Mouse (Mus musculus) stomach, embryonic 15.5 days (tissue): ENCODE results near the gene Ndufa1. TPM values are rescaled to one million over a fixed set of nuclear protein-coding genes. Genes with fewer than 3 reads are reported as not detected.
"Not testable (repeated sequence)": the region's sequence is repeated elsewhere in the genome, so short reads cannot be mapped to it uniquely, and the experiment has no call there.

Experiments
- ATAC-seq: fragments of 200-750 bp; cut with Nextera tagmentation; 2 replicates; pipeline ENCODE4 v1.8.0; 2017; ENCODE audit warnings: low read depth, moderate number of reproducible peaks, moderate TSS enrichment; ENCODE audit not compliant: insufficient read depth, low FRiP score
- H3K27ac ChIP-seq: fragments of 300-500 bp; sonication (generic); 2 replicates; pipeline ENCODE4 v1.5.1; 2015; ENCODE audit warnings: mild to moderate bottlenecking, inconsistent platforms
- H3K27me3 ChIP-seq: fragments of 300-500 bp; sonication (generic); replicated peaks from 2 replicates; pipeline ENCODE4 v1.6.1; 2015; ENCODE audit warnings: inconsistent platforms
- H3K36me3 ChIP-seq: fragments of 300-500 bp; sonication (generic); 2 replicates; pipeline ENCODE4 v1.6.1; 2015; ENCODE audit warnings: inconsistent platforms
- H3K4me1 ChIP-seq: fragments of 300-500 bp; sonication (generic); 2 replicates; pipeline ENCODE4 v1.6.1; 2015; ENCODE audit warnings: inconsistent platforms
- H3K4me2 ChIP-seq: fragments of 300-500 bp; sonication (generic); 2 replicates; pipeline ENCODE4 v1.6.1; 2015; ENCODE audit warnings: mild to moderate bottlenecking, inconsistent platforms
- H3K4me3 ChIP-seq: fragments of 300-500 bp; sonication (generic); replicated peaks from 2 replicates; pipeline ENCODE4 v1.5.1; 2015; ENCODE audit warnings: inconsistent platforms
- H3K9ac ChIP-seq: fragments of 300-500 bp; sonication (generic); 2 replicates; pipeline ENCODE4 v1.6.1; 2015; ENCODE audit warnings: inconsistent platforms
- H3K9me3 ChIP-seq: fragments of 300-500 bp; sonication (generic); 2 replicates; pipeline ENCODE4 v1.6.1; 2016; ENCODE audit warnings: inconsistent platforms
- WGBS: fragments of 180-500 bp; shearing (Covaris S2); methylation state at CpG from one replicate; pipeline ENCODE4 v1.1.7; 2015; 5-methylcytosine and 5-hydroxymethylcytosine counted together
- polyA plus RNA-seq: library from polyadenylated mRNA; unstranded; fragments of >200 nt; fragmentation: Nextera tagmentation; extraction: Ambion mirVana; gene quantifications from 2 replicates; pipeline ENCODE4 v1.2.1, GENCODE M21; 2015

The Ndufa1 gene
- polyA plus RNA-seq: 383 and 411 TPM in 2 replicates

DNA sequence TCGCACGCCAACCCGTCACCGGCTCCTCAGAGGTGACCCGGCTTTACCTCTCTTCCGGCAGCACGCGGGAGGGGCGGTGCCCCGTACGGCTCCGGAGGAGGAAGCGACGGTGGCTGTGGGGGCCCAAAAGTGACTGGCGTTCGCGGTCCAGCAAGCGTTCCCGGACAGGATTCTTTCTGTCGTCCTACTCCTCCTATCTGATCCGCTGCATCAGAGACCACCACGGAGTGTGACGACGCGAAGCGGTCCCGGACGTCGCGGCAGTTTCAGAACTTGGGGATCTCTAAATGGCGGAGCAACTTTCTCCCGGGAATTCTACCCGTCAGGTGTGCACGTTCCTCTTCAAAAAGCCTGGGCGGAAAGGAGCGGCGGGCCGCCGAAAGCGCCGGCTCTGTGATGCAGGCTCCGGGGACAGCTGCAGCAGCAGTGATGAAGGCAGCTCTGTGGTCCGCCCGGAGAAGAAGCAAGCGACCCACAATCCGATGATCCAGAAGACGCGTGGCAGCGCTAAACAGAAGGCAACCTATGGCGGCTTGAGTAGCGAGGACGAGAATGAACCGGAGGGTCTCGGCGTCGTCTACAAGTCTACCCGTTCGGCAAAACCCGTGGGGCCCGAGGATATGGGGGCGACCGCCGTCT, at the start of gene Ndufa1, which contains the start of gene Rnf113a1:
Ndufa1 (minus strand) TSS at position 59 of the 639 bp plus-strand sequence.
Rnf113a1 (plus strand) TSS at position 141 of the 639 bp plus-strand sequence.
- Histone ChIP-seq H3K4me1 (no peaks in the 10 kb centered on the region), H3K4me2 (peak within 1 kb of the TSS; percentile 61), H3K4me3 (peak within 1 kb of the TSS; percentile 52), H3K36me3 (no peaks in the 10 kb centered on the region), H3K27ac (peak within 1 kb of the TSS; percentile 40; the same call in 1 of the 2 replicates), H3K9ac (peak within 1 kb of the TSS; percentile 29; the same call in 1 of the 2 replicates), H3K9me3 (no peaks in the 10 kb centered on the region), H3K27me3 (no peaks in the 10 kb centered on the region)
- peak; percentile 81 for ATAC-seq
- WGBS: 17% methylated on average over 63 of the region's 63 CpGs

DNA sequence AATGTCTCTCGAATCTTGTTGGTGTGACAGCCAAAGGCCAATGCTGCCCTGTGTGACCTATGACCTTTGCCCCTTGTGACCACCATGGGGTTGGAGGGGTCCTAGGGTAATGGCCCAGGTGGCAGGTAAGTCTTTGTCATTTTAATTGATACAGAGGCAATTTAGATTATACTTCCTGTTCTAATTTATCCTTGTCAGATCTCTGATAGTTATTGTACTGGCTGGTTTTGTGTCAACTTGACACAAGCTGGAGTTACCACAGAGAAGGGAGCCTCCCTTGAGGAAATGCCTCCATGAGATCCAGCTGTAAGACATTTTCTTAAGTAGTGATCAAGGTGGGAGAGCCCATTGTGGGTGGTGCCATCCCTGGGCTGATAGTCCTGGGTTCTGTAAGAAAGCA, 31.2 kb upstream of the Ndufa1 start, which contains the start of gene Rhox1:
Rhox1 (minus strand) TSS at position 101 of the 400 bp plus-strand sequence.
- not testable (repeated sequence) for H3K4me3 ChIP-seq, H3K36me3 ChIP-seq, H3K27me3 ChIP-seq, H3K4me2 ChIP-seq, H3K9me3 ChIP-seq, H3K4me1 ChIP-seq, H3K27ac ChIP-seq, H3K9ac ChIP-seq, ATAC-seq
- 53% methylated on average over 1 of the region's 1 CpGs for WGBS

DNA sequence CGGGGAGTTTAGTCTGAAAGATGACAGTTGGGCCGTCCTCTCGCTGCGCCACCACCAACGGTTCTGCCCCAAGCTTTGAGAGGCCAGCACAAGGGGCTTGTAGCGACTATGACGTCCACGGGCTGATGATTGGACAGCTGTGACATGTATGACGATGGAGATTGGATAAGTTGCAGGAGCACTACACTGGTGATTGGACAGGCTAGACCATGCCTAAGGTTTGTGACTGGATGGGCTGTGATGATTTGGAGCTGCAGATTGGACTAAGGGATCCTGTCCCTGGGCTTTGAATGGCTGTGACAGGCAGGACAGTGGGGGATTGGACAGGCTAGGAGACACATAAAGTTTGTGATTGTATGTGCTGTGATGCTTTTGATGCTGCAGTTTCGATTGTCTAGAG, 20.0 kb upstream of the Ndufa1 start, which contains the start of gene Gm9:
Gm9 (minus strand) TSS at position 101 of the 400 bp plus-strand sequence.
- Histone ChIP-seq H3K9ac (no peak within 1 kb of the TSS), H3K4me2 (no peak within 1 kb of the TSS), H3K27ac (no peak within 1 kb of the TSS), H3K27me3 (no peaks in the 10 kb centered on the region), H3K36me3 (no peaks in the 10 kb centered on the region), H3K4me3 (no peak within 1 kb of the TSS), H3K4me1 (no peaks in the 10 kb centered on the region), H3K9me3 (no peaks in the 10 kb centered on the region)
- no peak for ATAC-seq
- WGBS: 80% methylated on average over 10 of the region's 10 CpGs

DNA sequence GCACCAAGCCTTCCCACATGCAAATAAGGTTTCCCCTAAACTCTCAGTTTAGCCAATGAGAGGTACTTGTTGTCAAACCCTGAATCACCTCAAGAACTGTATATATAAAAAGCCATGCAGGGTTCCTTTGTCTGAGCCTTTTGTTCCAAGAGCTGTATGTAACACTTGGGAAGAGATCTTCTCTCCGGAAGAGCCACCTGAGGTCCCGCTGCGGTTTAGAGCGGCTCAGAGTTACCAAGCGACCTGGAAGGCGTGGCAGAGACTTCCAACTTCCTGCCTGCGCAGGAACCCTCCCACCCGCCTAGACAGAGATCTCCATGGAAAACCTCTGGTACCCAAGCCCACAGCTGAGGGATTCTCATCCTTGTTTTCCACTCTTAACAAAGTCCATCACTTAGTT, 7.7 kb upstream of the Ndufa1 start:
- WGBS: 55% methylated on average over 8 of the region's 8 CpGs
- no peak overlapping the region for H3K4me2 ChIP-seq
- H3K36me3 ChIP-seq: no peaks in the 10 kb centered on the region
- no peaks in the 10 kb centered on the region for H3K4me1 ChIP-seq
- H3K27me3 ChIP-seq: no peaks in the 10 kb centered on the region
- no peak overlapping the region for H3K9ac ChIP-seq
- H3K9me3 ChIP-seq: no peaks in the 10 kb centered on the region
- no peak overlapping the region for H3K4me3 ChIP-seq
- no peak for ATAC-seq
- H3K27ac ChIP-seq: no peak overlapping the region

DNA sequence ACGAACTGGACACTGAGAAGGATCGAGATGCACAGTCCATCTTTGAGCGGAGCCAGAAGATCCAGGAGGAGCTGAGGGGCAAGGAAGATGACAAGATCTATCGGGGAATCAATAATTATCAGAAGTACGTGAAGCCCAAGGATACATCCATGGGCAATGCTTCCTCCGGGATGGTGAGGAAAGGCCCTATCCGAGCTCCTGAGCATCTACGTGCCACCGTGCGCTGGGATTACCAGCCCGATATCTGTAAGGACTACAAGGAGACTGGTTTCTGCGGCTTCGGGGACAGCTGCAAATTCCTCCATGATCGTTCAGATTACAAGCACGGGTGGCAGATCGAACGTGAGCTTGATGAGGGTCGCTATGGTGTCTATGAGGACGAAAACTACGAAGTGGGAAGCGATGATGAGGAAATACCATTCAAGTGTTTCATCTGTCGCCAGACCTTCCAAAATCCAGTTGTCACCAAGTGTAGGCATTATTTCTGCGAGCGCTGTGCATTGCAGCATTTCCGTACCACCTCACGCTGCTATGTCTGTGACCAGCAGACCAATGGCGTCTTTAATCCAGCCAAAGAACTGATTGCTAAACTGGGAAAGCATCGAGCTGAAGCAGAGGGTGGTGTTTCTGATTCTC, 899 bp upstream of the Ndufa1 start:
- 28% methylated on average over 28 of the region's 28 CpGs for WGBS
- no peaks in the 10 kb centered on the region for H3K4me1 ChIP-seq
- peak overlapping the region; percentile 52 for H3K4me3 ChIP-seq
- H3K9me3 ChIP-seq: no peaks in the 10 kb centered on the region
- no peaks in the 10 kb centered on the region for H3K36me3 ChIP-seq
- ATAC-seq: no peak
- H3K27ac ChIP-seq: no peak overlapping the region
- H3K9ac ChIP-seq: no peak overlapping the region
- H3K27me3 ChIP-seq: no peaks in the 10 kb centered on the region
- H3K4me2 ChIP-seq: peak overlapping the region; percentile 61

DNA sequence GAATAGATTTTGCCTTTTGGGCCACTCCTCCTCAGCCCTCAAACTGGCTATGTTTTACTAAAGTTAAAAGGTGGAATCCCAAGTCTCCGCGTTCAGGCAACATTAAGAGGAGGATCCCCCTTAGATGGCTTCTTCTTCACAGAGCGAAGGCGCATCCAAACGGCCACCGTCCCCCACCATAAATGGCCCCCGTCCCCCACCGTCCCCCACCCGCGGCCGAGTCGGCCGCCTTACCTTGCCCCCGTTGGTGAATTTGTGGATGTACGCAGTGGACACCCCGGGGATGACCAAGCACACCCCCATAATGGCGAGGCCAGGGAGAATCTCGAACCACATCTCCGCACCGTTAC, 233 bp downstream of the Ndufa1 start:
- H3K4me1 ChIP-seq: no peaks in the 10 kb centered on the region
- H3K36me3 ChIP-seq: no peaks in the 10 kb centered on the region
- H3K27me3 ChIP-seq: no peaks in the 10 kb centered on the region
- H3K9ac ChIP-seq: no peak overlapping the region
- H3K9me3 ChIP-seq: no peaks in the 10 kb centered on the region
- peak overlapping the region; percentile 61 for H3K4me2 ChIP-seq
- H3K4me3 ChIP-seq: peak overlapping the region; percentile 52
- 14% methylated on average over 20 of the region's 20 CpGs for WGBS
- no peak for ATAC-seq
- H3K27ac ChIP-seq: no peak overlapping the region

DNA sequence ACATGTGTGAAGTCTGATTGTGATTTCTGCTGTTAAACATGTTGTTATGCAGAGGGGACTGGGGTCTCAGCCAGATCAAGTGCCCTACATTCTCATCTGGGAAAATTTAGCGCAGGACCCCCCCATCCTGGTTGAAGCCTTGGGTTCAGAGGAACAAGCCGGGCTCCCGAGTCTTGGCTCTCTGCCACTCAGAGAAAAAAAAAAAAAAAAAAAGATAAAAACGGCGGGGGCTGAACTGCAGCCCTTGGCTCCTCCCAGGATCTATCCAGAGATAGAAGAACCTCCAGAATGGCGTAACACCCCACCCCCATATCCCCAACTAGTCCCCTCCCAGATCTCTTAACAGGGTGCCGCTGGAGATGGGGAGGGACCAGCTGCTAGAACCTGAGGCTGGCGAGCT, 6.6 kb downstream of the Ndufa1 start:
- ATAC-seq, H3K4me1 ChIP-seq, H3K9ac ChIP-seq, H3K4me3 ChIP-seq, H3K27me3 ChIP-seq, H3K4me2 ChIP-seq, H3K27ac ChIP-seq, H3K9me3 ChIP-seq, H3K36me3 ChIP-seq: not testable (repeated sequence)
- WGBS: 61% methylated on average over 7 of the region's 8 CpGs

DNA sequence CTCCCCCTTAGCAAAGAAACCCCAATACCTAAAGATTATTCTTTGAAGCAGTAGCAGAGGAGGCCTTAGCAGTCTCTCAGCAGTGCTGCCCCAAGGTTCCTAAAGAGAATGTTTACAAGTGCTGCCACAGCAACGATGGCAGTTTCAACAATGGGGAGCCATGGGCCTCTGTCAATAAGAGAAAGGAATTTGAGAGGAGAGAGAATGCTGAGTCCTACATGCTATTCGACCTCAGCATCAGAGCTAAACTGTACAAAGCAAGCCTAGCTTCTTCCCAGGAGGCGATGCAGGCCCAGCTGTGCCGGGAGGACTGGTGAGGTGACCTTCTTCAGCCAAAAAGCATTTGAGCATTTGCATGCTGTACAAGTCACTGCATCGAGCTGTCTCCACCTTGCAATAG, 22.2 kb downstream of the Ndufa1 start, which contains the start of gene Akap14:
Akap14 (minus strand) TSS at position 101 of the 400 bp plus-strand sequence.
- Histone ChIP-seq H3K9ac (no peak within 1 kb of the TSS), H3K9me3 (no peaks in the 10 kb centered on the region), H3K36me3 (no peaks in the 10 kb centered on the region), H3K4me2 (no peak within 1 kb of the TSS), H3K4me1 (no peaks in the 10 kb centered on the region), H3K4me3 (no peak within 1 kb of the TSS), H3K27ac (no peak within 1 kb of the TSS), H3K27me3 (no peaks in the 10 kb centered on the region)
- WGBS: 44% methylated on average over 5 of the region's 5 CpGs
- no peak for ATAC-seq

DNA sequence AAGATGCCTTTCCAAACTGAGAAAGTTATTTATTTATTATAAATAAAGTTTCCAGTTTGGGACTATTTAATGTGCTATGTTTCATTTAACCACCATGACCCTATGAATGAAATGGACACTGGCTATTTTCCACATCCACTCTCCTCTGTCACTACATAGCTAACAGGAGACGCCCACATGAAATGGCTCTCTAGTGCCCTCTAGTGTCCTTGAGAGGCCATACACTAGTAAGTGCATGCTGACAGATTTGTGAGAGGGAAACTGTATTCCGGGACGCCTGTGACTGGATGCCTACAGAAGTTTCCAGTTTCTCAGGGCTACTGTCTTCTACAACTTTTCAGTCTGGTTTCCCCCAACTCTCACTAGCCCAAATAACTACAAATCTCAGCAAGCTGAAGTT, 23.9 kb downstream of the Ndufa1 start:
- no peaks in the 10 kb centered on the region for H3K27me3 ChIP-seq
- no peak overlapping the region for H3K27ac ChIP-seq
- no peak overlapping the region for H3K9ac ChIP-seq
- H3K9me3 ChIP-seq: no peaks in the 10 kb centered on the region
- ATAC-seq: no peak
- H3K4me2 ChIP-seq: no peak overlapping the region
- WGBS: 39% methylated on average over 3 of the region's 3 CpGs
- no peak overlapping the region for H3K4me3 ChIP-seq
- no peaks in the 10 kb centered on the region for H3K36me3 ChIP-seq
- no peaks in the 10 kb centered on the region for H3K4me1 ChIP-seq

DNA sequence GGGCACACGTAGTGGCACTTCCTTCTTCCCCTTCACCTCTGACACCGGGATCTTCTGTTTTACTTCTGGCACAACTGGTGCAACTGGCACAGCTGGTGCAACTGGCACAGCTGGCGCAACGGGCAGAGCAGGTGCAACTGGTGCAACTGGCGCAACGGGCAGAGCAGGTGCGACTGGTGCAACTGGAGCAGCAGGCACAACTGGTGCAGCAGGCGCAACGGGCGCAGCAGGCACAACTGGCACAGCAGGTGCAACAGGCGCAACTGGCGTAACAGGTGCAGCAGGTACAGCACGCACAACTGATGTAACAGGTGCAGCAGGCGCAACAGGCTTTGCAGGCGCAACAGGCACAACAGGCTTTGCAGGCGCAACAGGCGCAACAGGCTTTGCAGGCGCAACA, 27.8 kb downstream of the Ndufa1 start:
- 79% methylated on average over 18 of the region's 18 CpGs for WGBS
- Histone ChIP-seq H3K9ac (no peak overlapping the region), H3K4me2 (no peak overlapping the region), H3K36me3 (no peaks in the 10 kb centered on the region), H3K4me1 (no peaks in the 10 kb centered on the region), H3K27me3 (no peaks in the 10 kb centered on the region), H3K27ac (no peak overlapping the region), H3K9me3 (no peaks in the 10 kb centered on the region), H3K4me3 (no peak overlapping the region)
- ATAC-seq: no peak

DNA sequence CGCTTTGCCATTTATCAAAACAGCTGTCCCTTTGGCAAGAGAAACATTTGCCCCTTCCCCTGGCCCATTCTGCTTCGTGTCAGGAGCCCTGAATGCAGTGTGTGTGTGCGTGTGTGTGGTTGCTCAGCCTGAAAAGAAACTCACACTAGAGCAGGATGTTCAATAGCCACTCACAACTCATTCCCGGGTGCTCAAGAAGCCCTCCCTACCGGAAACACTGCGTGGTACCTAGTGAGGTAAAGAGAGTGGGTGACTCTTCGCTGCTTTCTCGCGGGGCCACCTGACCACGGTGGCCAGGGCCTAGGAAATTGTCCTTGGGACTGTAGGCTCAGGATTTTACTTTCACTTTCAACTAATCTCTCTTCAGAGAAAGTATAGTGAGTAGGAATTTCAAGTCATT, 29.8 kb downstream of the Ndufa1 start:
- Histone ChIP-seq H3K4me3 (no peak overlapping the region), H3K9ac (no peak overlapping the region), H3K27me3 (no peaks in the 10 kb centered on the region), H3K4me2 (no peak overlapping the region), H3K36me3 (no peaks in the 10 kb centered on the region), H3K9me3 (no peaks in the 10 kb centered on the region), H3K27ac (no peak overlapping the region), H3K4me1 (no peaks in the 10 kb centered on the region)
- no peak for ATAC-seq
- WGBS: 70% methylated on average over 10 of the region's 10 CpGs

DNA sequence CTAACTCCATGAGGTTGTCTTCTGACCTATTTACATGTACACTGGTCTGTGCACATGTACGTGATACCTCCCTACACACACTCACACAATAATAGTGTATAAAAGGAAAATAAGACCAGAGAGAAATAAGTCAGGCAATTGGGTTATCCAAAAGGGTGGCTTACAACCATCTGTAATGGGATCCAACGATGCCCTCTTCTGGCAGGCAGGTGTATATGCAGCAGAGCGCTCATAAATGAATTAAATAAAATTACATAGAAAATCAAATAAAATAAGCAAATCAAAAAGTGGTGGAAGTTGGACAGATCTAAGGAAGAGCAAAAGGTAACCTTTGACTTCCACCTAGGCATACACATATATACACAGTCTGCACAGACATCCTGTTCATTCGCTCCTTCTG, 33.1 kb downstream of the Ndufa1 start:
- H3K4me1 ChIP-seq: no peaks in the 10 kb centered on the region
- 62% methylated on average over 4 of the region's 4 CpGs for WGBS
- H3K9ac ChIP-seq: no peak overlapping the region
- H3K4me3 ChIP-seq: no peak overlapping the region
- H3K4me2 ChIP-seq: no peak overlapping the region
- no peak overlapping the region for H3K27ac ChIP-seq
- H3K9me3 ChIP-seq: no peaks in the 10 kb centered on the region
- no peak for ATAC-seq
- H3K27me3 ChIP-seq: no peaks in the 10 kb centered on the region
- no peaks in the 10 kb centered on the region for H3K36me3 ChIP-seq
